Mouse (Mus musculus) kidney, adult 2 months (tissue): Measurements from ENCODE around the gene Tax1bp1.

Experiments used
- CTCF ChIP-seq: fragments of 200-500 bp; conservative IDR thresholded peaks from 2 replicates; pipeline ENCODE4 v1.5.1; 2011; ENCODE audit warnings: low read depth, mild to moderate bottlenecking, control low read depth, low read length, moderate library complexity, mixed read lengths; ENCODE audit not compliant: insufficient read depth, insufficient read length
- POLR2A ChIP-seq: fragments of 200-500 bp; IDR thresholded peaks from one replicate; pipeline ENCODE4 v1.6.1; 2011; ENCODE audit warnings: low read depth, low read length, control low read depth

DNA sequence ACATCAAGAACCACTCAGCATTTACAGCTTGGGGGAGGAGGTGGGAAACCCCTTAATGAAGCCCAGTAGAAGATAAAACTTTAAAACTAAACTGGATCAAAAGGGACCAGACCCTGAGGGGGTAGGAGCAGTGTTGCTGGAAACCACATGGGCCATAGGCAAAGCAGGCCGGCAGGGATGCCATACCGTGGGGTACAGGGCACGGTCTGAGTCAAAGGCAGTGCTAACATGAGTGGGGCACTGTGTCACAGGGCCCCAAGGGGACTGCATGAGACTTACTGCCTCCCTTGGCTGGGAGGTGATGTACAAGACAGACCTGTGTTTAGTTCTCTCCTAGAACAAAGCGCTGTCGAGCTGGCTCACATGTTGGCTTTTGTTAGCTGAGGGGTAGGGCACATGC lies 66.0 kb downstream of the Tax1bp1 start:
- TF ChIP-seq CTCF (no peak), POLR2A (no peak)
